Mouse (Mus musculus): ENCODE measurements around the gene Zer1.
A peak's percentile ranks its signal among the peaks of the same experiment; 100 is the strongest.
"Not testable (repeated sequence)": the region's sequence is repeated elsewhere in the genome, so short reads cannot be mapped to it uniquely, and the experiment has no call there.

The Zer1 gene

GRCm38 (mm10) chr2:30124472-30125274 lies at the start of gene Zer1:
Gene Zer1, minus strand, starts transcription at chr2:30124585.
- peak; percentile 96 to 97 for DNase-seq

DNA sequence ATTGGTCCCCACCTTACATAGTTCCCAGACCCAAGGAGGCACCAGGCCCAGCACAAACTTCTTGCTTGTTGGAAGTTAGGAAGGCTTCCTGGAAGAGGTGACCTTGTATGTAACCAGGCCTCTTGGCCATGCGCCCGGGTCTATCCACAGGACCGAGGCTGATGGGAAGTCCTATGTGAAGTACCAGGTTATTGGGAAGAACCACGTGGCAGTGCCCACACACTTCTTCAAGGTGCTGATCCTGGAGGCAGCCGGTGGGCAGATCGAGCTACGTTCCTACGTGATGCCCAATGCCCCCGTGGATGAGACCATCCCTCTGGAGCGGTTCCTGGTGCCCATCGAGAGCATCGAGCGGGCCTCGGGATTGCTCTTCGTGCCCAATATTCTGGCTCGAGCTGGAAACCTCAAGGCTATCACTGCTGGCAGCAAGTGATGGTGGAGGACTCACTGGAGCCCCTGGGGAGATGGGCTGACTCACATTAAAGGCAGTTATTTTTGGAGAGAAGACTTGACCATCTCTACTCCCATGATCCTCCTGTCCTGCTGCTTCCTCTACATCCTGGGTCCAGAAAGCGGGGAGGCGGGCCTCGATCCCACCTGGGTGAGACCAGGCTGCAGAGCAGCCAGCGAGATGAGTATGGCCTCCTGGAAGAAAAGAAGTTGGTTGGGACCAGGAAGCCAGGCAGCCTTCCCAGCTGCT lies 49.3 kb upstream of the Zer1 start:
- no peak for DNase-seq

- DNase-seq = no peak
Measured at GRCm38 (mm10) chr2:30171997-30172382, 47.6 kb upstream of the Zer1 start.

DNA sequence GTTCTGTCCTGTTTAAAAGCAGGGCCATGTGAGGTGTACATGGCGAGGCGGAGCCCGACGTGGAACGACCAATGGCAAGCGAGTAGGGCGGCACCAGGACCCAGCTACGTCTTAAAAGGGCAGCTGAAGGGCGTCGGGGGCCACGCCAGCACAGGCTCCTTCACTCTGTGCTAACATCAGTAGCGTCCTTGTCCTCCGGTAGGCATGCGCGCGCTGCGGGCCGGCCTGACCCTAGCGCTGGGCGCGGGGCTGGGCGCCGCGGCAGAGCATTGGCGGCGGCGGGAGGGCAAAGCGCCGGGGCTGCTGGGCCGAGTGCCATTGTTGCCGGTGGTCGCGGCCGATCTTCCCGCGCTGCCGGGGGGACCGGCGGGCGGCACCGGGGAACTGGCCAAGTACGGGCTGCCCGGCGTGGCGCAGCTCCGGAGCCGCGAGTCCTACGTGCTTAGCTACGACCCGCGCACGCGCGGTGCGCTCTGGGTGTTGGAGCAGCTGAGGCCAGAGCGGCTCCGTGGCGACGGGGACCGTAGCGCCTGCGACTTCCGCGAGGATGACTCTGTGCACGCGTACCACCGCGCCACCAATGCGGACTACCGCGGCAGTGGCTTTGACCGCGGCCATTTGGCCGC lies 47.1 kb upstream of the Zer1 start, which contains the start of gene Endog:
Gene Endog, plus strand, starts transcription at position 123 of the 626 bp plus-strand sequence.
- peak; percentile 86 to 91 for DNase-seq

DNA sequence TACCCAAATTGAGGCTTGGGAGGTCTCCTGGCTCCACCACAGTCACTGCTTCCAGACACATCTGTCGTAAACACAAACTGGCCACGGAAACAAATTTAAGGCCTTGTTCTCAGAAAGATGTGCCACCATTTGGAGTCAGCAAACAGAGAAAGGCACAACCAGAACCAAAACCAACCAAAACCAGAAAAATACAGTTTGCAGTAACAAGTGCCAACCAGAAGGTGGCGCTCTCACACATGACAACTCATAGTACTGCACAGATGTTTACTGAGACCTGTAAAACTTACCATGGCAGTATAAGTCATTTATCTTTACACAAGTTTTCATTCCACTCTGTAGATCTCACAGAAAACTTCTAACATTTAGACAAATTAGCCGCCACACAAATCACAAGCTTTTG lies 42.3 kb upstream of the Zer1 start:
- peak in 1 of 2 experiments; percentile 12 for DNase-seq

DNA sequence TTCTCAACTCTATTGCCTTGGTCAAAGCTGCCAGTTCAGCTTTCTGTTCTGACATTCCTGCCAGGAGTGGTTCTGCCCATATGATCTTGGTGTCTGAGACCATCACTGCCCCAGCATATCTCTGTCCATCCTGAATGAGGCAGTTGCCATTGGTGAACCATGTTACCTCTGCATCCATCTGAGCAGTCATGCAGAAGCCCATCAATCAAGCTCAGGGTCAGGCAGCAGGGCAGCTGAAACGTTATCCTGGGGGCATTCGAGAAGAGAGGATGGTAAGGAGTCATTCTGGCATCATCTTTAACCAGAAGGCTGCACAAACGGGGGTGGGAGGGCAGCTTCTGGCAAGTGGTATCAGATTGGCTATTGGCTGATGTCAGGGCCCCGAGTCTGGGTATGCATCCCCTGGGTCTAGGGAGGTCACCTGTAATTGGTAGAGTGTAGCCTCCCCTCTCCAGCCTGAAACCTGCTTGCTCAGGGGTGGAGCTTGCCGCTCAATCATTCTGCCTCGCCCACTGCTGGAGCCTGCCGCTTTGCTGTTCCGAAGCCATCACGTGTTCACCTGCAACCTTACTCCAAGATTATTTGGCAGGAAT lies 40.1 kb upstream of the Zer1 start:
- DNase-seq = peak in 1 of 2 experiments; percentile 14

DNA sequence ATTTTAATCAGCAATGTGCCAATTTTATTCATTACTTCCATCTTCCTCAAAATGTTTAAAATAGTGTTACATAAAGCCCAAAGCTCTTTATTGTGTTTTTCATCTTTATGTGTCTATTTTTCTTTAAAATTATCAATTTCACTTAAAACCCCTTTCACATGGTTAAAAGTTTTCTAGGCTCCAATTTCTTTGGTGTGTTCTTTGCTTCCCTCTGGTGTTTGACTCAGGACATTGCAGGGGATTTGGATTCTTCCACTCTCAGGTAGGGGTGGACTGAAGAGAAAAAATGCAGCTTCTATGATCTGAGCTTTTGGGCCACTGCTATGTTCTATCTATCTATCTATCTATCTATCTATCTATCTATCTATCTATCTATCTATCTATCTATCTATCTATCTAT lies 37.4 kb upstream of the Zer1 start:
- DNase-seq = peak in 1 of 2 experiments; percentile 39

DNA sequence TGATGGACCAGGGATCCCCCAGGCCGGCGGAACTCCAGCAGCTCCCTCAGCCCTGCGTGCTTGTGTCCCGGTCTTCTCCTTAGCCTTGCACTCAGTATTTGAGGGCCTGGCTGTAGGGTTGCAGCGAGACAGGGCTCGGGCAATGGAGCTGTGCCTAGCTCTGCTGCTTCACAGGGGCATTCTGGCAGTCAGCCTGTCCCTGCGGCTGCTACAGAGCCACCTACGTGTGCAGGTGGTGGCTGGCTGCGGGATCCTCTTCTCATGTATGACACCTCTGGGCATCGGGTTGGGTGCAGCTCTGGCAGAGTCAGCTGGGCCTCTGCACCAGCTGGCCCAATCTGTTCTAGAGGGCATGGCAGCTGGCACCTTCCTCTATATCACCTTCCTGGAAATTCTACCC lies 35.5 kb upstream of the Zer1 start:
- DNase-seq = not testable (repeated sequence)

DNA sequence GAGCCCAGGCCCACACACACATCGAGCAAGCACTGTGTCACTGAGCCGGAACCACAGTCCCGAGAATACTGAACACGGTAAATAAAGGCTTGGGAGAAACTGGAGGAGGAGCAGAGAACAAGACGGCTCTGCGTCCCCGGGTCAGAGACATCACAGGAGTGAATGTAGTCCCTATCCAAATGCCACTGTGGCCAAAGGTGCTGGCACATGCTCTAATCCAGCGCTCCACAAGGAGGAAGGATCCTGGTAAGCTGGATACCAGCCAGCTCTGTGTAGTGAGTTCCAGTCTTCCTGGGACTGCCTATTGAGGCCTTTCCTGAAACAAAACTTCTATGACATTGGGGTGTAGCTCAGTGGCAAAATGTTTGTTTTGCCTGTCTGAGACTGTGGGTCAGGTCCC lies 28.2 kb upstream of the Zer1 start:
- no peak for DNase-seq

GRCm38 (mm10) chr2:30151840-30152239 lies 27.5 kb upstream of the Zer1 start:
- DNase-seq = no peak

GRCm38 (mm10) chr2:30147466-30147865 lies 23.1 kb upstream of the Zer1 start:
- DNase-seq = peak; percentile 73 to 90

- no peak for DNase-seq
Measured at GRCm38 (mm10) chr2:30144436-30144835, 20.1 kb upstream of the Zer1 start.

DNA sequence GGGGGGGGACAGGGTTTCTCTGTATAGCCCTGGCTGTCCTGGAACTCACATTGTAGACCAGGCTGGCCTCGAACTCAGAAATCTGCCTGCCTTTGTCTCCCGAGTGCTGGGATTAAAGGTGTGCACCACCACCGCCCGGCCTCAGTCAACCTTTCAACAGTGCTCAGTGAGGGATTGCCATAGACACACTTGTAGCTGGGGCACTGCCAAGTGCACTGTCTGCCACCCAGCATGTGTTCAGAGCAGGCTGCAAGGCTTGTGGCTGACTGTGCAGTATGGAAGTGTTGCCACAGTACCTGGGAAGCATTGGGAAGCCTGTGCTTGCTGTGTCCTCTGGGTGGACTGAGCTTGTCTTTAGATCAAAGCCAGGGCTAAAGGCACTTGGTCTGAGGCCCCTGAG lies 15.6 kb upstream of the Zer1 start:
- not testable (repeated sequence) for DNase-seq

DNA sequence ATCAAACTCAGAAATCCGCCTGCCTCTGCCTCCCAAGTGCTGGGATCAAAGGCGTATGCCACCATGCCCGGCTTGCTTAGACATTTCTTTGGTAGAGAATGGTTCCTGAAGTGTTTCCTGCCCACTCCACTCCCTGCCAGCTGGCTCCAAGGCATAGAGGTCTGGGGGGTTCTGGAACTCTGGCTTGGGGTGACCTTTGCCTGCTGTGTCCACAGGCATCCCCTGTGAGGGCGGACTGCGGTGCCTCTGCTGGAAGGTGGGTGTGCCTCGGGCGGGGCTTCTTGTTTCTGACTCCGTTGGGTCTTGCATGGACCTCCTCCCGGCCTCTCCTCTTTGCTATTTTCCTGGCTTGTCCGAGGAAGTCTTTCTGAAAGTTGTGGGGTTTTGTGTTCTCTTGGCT lies 12.1 kb upstream of the Zer1 start:
- DNase-seq = no peak

DNA sequence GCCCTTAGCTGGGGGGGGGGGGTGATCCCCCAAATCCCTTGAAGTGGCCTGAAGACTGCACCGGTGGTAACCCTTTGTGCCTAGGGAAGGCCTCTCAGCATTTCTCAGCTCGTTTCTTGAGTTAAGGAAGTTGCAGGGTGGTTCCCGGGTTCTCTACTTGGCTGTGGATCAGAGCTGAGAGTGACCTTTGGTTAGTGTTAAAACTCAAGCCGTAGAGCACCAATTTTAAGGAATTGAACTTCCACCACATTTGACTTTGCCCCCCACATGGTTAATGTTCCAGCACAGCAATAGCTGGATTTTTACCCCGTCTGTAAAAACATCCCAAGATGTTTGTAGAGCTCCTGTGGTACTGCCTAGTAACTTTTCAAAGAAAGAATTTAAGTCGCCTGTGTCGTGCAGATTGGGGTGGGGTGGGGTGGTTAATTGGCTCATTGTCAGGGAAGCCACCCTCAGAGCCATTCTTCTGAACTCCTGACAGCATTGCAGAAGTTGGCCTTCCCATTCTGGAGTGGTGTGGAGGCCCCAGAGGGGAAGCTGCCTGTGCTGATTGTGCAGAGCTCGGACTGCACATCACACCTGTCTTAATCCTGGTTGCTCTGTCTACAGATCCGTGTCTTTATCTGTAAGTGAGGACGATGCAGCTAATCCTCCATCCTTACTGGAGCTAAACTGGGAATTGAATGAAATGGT lies 10.7 kb upstream of the Zer1 start:
- DNase-seq = no peak

DNA sequence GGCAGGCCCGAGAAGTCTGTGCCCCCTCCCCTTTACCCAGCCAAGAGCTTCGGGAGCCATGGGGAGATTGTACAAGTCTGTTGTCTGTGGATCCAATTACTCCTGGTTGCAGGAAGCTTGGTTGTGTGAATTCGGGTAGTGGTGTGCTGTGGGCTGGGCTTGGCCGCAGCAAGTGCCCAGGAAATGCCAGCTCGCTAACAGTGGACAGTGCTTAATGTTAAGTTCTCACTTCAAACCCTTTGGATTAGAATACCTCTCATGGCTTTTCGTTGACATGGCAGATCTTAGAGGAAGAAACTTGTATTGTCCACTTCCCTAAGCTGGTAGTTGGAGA lies 10.0 kb upstream of the Zer1 start:
- DNase-seq = peak in 1 of 2 experiments; percentile 25

DNA sequence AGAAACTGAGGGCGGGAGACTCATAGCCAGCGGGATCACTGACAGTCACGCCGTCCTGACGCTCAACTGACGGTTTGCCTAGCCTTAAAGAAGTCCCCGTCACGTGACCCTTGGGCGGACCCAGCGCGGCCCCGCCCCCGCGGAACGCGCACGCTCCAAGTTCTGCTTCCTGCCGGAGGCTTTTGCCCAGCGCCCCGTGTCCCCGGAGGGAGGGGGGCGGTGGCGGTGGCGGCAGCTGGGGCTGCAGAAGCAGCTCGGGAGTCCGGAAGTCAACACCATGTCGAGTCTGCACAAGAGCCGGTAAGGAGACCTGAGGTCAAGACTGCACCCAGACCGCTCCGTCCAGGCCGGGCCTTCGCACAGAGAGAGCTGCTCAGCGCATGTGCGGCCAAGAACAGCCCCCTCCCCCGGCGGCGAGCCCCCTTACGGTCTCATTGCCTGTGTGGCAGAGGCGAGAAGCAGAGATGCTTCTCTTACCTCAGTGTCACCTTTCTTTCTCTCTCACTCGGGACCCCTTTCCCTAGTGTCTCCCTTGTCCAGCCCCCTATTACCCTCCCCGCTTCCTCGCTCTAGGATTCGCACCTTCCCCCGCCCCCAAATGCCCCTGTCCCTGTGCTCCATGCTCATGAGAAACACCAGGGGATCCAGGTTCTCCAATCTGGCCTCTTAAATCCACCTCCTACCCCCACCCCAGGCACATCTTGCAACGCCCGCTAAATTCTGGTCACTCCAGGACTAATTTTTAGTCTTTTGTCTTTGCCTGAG lies 9.4 kb upstream of the Zer1 start, which contains the start of gene Tbc1d13:
Gene Tbc1d13, plus strand, starts transcription at position 134 of the 765 bp plus-strand sequence.
- peak; percentile 99 for DNase-seq

DNA sequence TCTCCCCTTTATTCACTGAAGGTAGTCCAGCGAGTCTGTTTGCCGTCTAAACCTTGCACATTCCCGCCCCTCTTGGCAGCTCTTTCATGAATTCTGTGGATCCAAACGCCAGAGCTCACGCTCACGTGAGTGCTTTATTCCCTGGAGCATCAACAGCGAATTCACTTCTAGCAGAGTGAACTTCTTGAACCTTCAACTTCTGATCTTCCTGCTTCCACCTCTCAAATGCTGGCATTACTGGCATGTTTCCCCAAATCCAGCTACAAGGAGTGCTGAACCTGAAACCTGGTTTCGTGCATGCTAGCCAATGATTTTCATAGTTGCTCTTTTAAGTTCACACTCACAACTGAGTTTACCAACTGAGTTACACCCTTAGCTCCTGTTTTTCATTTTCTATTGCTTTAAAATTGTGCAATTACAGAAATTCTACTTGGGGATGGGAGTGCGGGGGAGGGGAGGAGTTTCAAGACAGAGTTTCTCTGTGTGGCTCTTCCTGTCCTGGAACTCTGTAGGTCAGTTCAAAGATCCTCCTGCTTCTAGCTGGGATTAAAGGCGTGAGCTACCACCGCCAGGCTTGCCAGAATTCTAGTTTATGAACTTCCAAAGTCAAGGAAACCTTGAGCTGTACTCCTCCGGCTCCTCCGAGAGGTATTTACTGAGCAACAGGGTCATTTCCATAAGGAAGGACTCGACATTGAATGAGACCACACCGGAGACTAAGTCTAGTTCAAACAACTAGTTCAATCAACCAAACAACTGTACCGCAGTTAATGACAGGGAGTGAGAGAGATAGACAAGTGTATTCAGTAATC lies 8.6 kb upstream of the Zer1 start:
- peak in 1 of 2 experiments; percentile 53 for DNase-seq

GRCm38 (mm10) chr2:30131240-30131639 lies 6.9 kb upstream of the Zer1 start:
- not testable (repeated sequence) for DNase-seq

DNA sequence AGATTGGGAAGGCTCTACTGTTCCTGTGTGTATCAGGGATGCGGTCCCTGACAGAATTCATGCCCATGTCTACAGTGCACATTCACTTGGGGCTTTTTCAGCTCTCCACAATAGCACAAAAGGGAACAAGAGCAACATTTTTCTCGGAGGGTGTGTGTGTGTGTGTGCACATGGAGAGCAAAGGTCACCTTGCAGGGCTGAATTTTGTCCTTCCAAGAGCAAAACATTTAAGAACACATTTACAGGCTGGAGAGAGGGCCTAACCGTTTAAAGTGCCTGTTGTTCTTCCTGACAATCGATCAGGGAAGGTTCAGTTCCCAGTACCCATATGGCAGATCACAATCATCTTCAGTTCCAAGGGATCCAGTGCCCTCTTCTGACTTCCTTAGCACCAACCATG lies 5.8 kb upstream of the Zer1 start:
- no peak for DNase-seq

DNA sequence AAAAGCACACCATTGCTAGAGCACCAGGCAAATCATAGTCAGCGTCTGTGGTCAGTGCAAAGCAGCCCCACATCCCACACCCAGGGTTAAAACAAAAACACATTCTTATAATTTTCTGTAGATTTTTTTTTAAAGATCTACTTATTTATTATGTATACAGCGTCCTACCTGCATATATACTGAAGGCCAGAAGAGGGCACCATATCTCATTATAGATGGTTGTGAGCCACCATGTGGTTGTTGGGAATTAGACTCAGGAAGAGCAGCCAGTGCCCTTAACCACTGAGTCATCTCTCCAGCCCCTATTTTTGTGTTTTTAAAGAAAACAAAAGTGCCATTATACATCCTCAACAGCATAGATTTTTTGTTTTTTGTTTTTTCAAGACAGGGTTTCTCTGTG lies 4.4 kb upstream of the Zer1 start:
- peak in 1 of 2 experiments; percentile 44 for DNase-seq
